Mouse (Mus musculus): ENCODE measurements at regions not wholly inside any gene's neighbourhood (a gene's known extent, or its start where the extent isn't known, plus 50 kb on each side); places are given as distances from the start of the nearest gene placed in this dataset.

DNA sequence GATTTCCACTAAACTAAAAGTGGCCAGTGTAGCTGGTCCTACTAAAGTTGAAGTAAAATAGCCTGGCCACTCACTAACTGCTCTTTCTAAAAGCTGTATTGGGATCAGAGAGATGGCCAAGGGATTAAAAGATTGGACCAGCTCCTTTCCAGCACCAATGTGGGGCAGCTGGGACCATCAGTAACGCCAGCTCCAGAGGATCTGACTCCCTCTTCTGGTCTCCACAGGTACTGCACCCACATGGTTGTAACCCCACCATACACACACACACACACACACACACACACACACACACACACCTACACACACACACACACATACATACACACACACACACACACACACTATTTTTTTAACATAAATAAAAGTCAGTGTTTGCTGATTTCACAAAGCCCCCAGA is 122.1 kb upstream of the Topaz1 start:
- in situ Hi-C loops (cut with MseI, MboI) = no loop called here

GRCm38 (mm10) chr9:122626346-122626745 is 120.8 kb upstream of the Topaz1 start:
- in situ Hi-C loops (cut with MseI, MboI) = no loop called here

DNA sequence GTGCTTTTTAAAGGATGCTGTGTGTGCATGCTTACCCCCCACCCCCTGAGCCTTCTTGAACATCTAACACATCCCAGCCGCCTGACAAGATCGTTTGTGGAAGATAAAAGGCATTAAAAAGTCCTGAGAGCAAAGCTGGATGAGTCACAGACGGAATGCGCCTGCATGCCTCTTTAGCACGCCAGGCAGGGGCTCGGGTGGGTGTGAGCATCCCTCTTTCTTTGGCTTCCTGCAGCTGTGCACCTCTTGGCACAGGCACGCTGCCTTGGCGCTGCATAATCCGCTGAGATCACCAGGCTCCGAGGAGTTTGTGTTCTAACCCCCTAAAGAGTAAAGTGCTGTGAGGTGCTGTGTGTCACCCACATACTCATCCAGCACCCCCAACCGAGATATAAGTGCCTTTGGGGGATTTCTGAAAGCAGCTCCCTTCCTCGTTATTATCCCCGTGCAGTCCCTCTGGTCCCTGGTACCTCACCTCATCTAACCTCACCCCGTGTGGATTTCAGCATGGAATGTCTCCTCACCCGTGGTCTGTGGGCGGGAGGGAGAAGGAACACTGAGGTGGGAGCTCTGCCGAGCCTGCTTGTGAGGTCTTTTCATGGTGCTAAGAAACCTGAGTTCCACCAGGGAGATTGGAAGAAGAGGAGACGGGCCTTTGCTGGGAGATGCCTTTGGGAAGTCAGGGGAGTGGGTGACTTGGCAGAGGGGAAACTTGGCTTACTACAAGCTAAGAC is 117.8 kb upstream of the Topaz1 start:
- in situ Hi-C loops (cut with MseI, MboI) = no loop called here

- in situ Hi-C loops (cut with MseI, MboI) = no loop called here
Measured at GRCm38 (mm10) chr9:122631793-122632192, 115.4 kb upstream of the Topaz1 start.

GRCm38 (mm10) chr9:122633484-122633883 is 113.7 kb upstream of the Topaz1 start:
- in situ Hi-C loops (cut with MseI, MboI) = no loop called here

GRCm38 (mm10) chr9:122635138-122635964 is 111.8 kb upstream of the Topaz1 start:
- in situ Hi-C loops (cut with MseI, MboI) = no loop called here

- in situ Hi-C loops (cut with MseI, MboI) = no loop called here
Measured at GRCm38 (mm10) chr9:122637591-122637990, 109.6 kb upstream of the Topaz1 start.

DNA sequence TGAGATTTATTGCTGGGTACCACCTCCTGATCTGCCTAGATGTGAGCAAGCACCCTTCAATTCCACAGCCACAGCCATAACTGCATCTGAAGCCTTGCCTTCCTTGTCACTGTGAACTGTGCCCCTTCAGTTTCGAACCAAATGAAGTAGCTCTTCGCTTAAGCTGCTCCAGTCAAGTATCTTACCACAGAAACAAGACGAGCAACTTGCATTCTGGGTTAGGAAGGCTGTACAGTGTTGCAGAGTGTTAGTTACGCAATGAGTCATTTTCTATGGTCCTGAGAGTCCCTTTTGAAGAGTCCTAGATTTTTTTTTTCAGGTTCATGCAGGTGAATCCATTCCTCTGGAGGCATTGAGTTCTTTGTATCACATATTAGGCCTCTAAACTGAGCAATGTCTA is 107.9 kb upstream of the Topaz1 start:
- in situ Hi-C loops (cut with MseI, MboI) = no loop called here

- in situ Hi-C loops (cut with MseI, MboI) = no loop called here
Measured at GRCm38 (mm10) chr9:122642913-122643312, 104.2 kb upstream of the Topaz1 start.

- in situ Hi-C loops (cut with MseI, MboI) = no loop called here
Measured at GRCm38 (mm10) chr9:122645569-122645968, 101.6 kb upstream of the Topaz1 start.

DNA sequence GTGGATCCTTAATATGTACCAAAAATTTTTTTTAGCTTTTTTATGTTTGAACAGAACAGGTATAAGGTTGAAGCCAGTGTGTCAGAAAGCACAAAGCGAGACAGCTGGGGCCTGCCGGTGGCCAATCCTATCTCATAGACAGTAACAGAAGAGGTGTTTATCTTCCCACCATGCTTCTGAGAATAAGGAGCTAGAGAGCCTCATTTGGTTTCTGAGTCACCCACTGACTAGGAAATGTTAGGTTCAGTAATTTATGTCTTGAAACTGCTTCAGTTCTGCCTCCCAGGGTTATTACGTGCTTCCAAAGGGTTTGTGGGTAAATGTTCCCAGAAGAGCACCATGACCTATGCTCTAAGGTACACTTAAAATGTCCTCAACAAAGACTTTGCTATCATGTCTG is 96.3 kb upstream of the Topaz1 start:
- in situ Hi-C loops (cut with MseI, MboI) = no loop called here

DNA sequence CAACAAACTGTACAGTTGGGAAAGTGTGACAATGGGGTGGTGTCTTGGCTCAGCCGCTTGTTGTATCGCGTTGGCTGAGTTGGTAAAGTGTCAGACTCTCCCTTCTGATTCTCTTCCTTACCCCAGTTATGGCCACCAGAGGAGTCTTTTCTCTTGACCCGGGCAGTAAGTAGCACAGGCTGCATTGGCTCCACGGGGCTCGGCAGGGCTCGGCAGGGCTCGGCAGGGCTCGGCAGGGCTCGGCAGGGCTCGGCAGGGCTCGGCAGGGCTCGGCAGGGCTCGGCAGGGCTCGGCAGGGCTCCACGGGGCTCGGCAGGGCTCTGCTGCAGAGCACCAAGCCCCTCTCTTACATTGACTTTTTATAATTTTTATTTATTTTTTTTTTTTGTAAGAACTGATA is 91.6 kb upstream of the Topaz1 start:
- in situ Hi-C loops (cut with MseI, MboI) = no loop called here

- in situ Hi-C loops (cut with MseI, MboI) = no loop called here
Measured at GRCm38 (mm10) chr9:122660050-122660449, 87.1 kb upstream of the Topaz1 start.

GRCm38 (mm10) chr9:122666978-122667645 is 80.0 kb upstream of the Topaz1 start:
- in situ Hi-C loops (cut with MseI, MboI) = no loop called here

- in situ Hi-C loops (cut with MseI, MboI) = no loop called here
Measured at GRCm38 (mm10) chr9:122667646-122667981, 79.5 kb upstream of the Topaz1 start.

DNA sequence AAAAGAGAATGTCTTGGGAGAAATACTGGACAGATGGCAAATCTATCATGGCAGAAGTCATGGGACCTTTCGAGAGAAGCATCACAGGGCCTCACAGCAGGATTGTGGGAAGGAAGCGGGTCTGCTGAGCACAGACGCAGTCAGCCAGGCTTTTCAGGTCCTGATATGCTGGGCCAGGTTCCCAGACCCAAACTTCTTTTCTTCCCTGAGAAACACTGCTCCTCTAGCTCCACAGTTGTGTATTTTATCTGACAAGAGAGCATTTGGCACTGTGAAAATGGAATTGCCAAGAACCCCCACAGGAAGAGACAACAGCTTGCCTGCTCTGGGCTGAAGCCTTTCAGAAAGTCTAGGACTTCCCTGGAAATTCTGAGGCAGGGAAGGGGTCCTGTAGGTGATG is 73.4 kb upstream of the Topaz1 start:
- in situ Hi-C loops (cut with MseI, MboI) = no loop called here

GRCm38 (mm10) chr9:122678001-122678696 is 69.0 kb upstream of the Topaz1 start:
- in situ Hi-C loops (cut with MseI, MboI) = no loop called here

GRCm38 (mm10) chr9:122687170-122687569 is 60.0 kb upstream of the Topaz1 start:
- in situ Hi-C loops (cut with MseI, MboI) = loop anchor here (5.0 kb wide), 1 partner anchor 70 kb away; no protein-coding TSS in a partner anchor

DNA sequence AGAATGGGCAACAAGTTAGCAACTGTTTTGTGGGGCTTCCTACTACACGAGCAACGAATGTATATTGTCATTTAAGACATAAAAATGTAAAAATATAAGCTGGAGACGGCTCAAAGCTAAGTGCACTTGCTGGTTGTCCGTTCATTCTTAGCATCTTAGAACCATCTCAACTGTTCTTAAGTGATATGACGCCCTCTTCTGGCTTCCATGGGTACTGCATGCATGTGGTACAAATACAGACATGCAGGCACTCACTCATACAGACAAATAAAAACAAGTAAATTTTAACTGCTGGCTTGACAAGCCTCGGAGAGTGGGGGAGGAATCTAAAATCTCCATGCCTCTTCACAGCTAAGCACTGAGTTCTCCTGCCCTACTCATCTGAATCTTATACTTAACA is 55.3 kb upstream of the Topaz1 start:
- in situ Hi-C loops (cut with MseI, MboI) = no loop called here

DNA sequence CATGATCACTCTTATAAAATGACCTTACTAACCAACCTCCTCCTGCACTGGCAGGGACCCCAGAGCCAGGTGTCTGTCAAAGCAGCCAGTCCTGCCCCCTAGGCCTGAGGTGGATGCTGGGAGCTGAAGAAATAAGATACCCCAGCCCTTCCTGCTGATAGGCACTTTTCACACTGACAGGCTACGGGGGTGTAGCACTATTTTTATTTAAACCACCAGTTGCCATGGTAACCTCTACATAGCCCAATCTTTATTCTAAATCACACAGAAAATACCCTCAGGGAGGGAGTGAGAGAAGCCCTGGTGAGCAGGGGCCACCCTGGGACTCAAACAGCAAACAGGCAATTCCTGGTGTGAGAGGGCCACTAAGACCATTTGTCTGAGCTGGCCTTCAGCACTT is 51.4 kb upstream of the Topaz1 start:
- in situ Hi-C loops (cut with MseI, MboI) = no loop called here

Data from mouse trophoblast stem cell (cell line).